Mouse (Mus musculus) CD4-positive, CD25-positive, alpha-beta regulatory T cell, adult 2 months (primary cell): ENCODE results near the gene Pax2.

Source experiments
- DNase-seq: peaks from one replicate; pipeline ENCODE4 v3.0.0-alpha.2; 2012; ENCODE audit warnings: low read depth, low spot score

Pax2 gene

DNA sequence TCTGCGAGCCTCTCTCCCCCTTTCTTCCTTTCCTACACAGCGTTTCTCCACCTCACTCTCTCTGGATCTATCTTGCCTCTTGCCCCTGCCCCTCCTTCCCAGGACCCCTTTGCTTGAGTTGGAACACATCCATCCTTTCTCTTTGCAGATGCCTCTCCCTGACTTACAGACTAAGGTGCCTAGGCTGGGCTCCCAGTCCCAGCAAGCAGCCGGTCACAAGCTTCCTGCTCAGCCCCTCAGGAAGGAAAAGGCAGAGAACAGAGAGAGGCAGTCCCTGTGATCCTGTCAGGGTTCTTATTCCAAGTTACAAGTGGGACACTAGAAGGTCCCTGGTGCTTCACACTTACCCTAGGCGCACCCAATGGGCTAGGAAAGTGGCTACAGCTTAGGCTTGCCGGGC, 7.6 kb upstream of the Pax2 start:
- no peak for DNase-seq

DNA sequence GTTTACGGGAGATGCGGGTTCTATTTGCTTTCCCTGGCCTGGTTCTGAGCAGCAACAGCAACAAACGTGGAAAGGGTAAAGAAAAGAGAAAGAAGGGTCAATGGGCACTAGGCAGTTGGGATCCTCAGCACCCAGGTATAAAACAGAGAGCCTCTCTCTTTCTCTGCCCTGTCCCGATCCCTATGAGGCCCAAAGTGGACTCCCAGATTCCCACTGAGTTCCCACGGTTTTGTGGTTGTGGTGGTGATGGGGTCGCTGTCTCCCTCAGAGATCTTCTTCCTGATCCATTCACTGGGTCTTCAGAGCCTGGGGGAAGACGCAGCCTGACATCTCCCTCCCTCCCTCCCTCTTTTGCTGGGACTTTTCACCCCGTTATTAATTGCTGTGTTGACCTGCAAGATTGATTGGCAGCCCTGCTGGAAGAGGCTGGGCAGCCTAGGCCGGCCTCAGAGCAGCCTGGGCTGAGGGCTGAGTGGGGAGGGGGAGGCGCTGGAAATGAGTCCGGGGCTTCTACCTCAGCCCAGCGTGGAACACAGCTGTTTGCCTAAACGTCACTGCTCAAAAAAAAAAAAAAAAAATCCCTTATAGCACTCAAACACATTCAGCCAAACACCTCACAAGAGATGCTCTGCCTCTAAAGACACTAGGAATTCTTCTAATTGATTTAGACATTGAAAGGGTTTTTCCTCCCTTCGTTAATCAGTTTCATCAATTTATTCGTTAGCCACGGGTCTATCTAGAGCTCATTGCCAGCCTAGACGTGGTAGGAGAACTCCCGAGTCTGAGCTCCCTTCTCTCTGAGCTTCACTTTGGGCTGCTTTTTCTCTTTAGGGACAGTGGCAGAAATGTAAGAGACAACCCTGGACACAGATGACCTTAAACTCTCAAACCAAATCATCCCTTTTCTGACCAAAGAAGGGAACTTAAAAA, 6.5 kb upstream of the Pax2 start:
- no peak for DNase-seq

DNA sequence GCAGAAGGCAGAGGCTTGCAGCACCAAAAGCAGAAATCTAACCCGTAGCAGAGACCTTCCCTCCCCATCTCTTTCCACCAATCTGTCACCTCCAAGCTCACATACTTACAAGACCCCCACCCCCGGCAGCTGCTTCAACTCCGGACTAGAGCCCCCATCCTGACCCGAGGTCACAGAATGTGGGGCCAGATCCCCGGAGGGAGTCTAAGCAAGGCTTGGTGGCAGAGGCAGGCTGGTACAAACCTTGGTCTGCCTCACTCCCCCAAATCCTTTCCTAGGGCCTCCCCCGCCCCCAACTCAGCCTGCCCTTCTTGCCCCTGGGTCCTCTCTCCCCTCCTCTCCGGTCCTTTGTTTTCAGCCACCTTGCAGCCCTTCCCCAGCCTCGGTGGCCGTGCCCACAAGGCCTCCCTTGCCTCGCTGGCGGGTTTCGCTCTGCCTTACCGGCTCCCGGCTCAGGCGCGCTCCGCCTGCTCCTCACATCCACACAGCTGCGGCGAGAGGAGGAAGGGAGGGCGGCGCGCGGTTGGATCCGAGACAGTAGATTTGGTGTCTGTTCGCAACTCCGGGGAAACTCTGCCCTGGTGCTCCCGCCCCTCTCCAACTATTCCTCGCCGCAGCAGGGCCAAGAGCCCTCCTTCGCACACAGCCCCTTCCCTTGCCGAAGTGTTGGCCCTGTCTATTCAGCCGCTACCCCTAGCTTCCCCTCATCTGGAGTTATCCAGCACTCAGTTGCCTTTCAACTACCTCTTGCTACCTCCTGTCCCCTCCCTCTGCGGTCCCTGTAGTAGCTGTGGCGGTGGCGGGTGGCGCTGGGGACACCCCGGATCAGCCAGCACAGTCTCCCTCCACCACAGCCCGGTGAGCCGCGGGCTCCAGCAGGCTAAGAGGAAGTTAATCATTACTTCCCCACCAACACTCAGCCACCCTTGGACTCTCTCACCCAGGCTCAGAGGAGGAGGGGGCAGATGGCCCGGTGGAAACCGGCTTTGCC, 5.5 kb upstream of the Pax2 start:
- no peak for DNase-seq

DNA sequence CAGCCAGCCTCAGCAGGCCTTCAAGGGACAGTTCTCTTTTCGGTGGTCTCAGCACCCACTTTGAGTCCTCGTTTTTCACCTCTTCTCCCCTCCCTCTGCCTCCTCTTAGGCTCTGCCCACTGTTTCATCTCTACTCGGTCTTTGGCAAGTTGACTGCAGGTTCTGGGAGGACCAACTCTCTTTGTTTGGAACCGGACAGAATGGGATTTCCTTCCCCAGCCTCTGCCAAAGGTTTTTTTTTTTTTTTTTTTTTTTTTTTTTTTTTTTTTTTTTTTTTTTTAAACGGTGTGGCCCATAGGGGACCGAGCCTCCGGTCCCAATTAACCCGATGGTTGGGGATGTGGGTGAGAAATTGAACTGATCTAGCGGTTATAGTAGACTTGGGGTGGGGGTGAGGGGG, 4.8 kb upstream of the Pax2 start:
- no peak for DNase-seq

DNA sequence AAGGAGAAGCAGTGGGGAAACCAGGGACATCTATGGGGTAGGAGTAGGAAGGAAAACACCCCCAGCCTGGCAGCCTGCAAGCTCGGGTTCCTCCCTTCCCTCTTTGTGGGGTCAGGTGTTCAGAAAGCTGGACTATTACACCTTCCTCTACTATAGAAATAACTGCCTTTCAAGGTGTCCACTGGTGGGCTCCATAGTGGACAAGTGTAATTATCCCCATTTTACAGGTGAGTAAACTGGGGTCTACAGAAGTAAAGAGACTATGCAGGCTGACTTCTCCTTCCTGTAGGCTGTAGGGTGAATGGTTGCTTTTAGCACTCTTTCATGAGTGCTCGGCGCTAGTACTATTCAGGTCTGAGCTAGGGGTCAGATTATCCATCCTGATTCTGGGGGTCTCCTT, 4.3 kb upstream of the Pax2 start:
- no peak for DNase-seq

DNA sequence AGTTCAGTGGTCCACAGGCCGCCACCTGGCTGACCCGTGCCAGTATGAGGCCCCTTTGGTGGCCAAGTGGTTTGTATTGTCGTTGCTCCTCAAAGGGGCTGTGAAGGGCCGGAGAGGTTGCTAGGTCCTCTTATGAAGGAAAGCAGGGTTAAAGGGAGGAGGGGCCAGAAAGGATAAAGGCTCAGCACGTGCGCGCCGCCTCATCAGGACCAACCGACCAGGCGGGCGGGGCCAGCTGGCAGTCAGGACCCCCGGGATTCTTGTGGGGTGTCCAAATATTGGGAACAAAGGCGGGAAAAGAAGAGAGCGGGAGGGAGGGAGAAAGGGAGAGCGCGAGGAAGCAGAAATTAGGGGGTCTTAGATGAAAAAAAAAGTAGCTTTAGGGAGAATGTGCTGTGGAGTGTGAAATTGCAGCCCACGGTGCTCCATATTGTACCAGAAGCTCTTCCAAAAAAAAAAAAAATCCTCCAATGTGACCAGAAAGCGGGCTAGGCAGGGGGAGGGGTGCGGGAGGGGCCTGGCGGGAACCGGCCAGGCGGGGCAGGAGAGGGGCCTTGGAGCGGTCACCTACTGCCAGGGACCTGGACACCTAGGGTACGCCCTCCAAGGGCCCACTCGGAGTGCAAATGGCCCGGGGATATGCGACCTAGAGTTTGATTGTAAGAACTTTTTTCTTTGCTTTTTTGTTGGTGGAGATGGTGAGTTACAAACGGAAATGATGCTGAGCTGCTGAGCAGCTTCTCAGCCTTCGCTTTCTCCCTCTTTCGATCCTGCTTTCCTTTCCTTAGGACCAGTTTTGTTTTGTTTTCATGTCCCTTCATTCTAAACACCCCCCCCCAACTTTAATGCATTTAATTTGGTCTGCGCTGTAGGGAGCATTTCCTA, 3.5 kb upstream of the Pax2 start:
- no peak for DNase-seq

DNA sequence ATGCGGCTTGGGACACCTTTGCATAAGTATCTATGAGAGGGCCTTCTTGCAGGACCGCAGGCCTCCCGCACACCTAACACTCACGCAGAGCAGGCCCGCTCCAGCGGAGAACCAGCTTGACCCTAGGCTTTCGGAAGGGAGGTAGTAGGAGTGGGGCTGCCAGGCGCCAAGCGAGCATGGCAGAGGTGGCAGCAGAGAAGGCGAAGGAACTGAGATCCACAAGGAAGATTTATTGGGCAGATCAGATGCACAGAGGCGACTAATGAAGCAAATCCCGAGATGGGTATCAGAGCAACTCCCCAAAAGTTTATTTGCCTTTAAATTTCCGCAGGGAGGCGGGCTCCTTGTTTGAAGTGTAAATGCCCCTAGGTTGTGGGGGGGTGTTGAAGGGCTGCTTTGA, 2.5 kb upstream of the Pax2 start:
- no peak for DNase-seq

DNA sequence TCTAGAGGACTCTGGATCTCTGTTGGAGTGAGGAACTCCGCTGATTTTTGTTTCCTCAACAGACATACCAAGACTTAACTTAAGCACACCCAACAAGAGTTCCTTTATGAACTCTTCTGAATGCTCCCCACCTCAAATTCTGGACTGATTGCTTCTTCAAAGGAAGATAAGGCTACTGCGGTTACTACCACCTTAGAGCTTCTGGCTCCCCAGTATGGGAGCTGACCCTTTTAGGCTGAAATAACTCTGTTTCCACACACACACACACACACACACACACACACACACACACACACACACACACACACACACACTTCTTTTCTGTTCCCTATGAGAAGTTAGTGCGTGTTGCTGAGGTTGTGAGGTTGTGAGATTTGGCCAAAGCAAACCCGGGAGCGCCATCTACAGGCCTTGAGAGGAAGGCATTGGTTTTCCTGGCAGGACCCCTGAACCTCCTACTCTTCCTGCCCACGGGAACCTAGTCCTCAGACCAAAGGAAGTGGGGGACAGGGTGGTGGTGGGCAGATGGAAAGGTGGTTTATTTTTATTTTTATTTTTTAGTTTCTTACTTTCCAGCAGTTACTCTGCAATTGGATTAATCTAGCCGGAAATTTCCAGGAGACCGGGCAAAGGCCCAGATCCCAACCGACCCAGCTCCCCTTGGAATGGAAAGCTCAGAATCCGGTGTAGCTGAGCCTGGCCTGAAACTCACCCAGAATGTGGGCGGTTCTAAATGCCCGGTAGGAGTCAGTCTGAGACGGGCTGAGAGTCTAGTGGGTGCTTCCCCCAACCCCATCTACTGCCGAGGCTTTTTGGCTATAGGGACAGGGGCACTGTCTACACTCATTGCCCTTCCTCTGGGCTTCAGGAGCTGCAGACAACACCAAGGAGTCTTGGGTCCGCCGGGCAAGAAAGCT, 1.1 kb upstream of the Pax2 start:
- DNase-seq, result peak; percentile 31

DNA sequence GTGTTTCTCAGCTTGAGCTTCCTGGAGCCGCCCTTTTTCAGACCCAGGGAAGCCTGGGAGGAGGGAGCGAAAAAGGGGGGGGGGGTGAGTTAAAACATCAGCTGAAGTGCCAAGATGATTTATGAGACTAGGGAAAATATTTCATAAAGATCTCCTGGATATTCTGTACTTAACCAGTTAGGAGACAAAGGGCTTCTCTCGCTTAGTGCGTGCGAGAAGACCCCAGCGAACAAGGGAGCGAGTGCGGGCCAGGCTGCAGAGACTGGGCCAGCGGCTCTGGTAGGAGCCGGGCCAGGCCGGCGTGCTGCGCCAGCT, 510 bp upstream of the Pax2 start:
- DNase-seq, result no peak

DNA sequence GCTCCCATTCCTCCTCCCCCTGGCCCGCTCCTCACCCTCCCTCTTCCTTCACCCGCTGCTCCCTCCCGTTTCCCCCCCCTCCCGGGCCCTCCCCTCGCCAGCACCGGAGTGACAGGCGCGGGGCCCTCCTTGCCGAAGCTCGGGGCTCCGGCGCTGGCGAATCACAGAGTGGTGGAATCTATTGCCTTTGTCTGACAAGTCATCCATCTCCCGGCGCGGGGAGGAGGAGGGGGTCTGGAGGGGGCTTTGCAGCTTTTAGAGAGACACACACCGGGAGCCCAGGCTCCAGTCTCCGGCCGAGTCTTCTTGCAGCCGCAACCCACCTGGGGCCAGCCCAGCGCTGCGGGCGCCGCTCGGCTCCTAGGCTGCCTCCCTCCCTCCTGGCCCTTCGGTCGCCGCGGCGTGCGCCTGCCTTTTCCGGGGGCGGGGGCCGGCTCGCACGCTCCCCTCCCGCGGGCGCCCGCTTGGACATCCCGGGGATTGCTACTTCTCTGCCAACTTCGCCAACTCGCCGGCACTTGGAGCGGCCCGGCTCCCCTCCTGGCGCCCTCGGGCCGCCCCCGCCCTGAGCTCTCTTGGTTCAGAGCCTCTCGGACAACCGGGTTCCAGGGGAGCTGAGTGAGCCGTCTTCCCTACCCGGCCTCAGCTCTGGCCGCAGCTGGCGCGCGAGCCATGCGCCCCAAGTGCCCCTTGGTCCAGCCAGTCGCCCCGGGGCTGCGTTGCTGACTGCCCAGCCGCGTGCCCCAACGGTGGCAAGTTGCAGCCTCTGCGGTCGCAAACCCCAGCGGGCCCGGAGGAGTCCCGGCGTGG, 781 bp downstream of the Pax2 start:
- no peak for DNase-seq

DNA sequence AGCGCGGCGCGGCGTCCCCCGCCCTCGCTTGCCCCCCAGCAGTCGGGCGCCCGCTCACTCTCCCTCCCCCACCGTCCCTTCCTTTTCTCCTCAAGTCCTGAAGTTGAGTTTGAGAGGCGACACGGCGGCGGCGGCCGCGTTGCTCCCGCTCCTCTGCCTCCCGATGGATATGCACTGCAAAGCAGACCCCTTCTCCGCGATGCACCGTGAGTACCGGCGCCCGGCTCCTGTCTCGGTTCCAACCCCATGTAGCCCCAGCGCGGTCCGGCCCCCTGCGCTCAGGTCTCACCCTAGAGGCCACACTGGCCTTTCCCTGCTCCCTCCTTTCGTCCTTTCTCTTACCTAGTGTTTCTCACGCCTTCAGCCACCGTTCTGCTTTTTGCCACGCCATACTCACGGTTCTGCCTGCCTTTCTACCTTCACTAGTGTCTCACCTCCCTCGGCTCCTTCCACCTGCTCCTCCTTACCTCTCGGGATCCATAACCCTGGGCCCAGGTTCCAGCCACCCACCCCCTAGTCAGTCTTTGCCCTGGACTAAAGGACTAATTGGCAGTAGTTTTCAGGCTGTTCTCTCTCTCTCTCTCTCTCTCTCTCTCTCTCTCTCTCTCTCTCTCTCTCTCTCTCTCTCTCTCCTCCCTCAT, 1.5 kb downstream of the Pax2 start:
- DNase-seq, result no peak

DNA sequence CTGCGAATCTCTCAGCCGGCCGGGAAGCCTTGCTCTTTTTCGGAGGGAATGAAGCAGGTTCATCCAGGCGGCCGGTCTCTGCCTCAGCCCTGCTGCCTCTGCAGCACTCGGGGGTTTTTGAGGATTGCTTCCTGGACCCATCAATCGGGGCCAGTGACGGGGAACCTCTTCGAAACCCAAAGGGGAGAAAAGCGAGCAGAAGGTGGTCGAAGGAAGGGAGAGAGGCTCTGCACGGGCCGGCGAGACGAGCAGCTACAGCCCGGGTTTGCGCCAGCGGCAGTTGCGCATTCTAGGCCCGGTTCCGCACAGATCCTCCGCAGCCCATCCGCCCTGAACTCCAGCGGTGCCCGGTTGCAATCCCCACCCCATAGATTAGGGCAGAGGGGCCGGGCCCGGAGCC, 3.0 kb downstream of the Pax2 start:
- DNase-seq, result no peak

DNA sequence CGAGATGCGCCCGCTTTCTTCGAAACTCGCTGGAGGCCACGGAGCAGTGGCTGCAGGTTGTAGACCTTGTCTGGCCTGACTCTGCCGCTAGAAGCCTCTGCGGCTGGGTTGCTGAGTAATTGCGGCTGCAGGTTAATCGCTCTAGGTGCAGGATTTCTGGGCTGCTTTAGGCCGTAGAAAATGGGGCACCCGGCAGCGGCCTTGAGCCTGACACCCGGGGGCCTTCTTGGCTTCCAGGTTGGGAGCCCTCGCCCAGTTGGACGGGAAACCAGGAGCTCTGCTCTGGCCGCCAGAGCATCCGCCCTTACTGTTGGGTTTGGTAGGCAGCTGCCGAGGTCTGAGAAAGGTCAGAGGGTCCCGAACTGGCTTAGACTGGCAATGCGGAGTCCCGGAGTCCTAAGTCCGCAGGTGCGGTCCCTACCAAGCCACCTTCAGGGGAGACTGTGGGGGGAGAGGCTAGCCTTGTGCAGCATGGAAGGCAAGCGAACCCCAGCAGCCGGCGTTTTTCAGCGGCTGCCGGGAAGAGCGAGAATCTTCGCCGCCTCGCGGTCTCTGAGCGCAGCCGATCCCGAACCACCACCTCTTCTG, 3.8 kb downstream of the Pax2 start:
- no peak for DNase-seq

DNA sequence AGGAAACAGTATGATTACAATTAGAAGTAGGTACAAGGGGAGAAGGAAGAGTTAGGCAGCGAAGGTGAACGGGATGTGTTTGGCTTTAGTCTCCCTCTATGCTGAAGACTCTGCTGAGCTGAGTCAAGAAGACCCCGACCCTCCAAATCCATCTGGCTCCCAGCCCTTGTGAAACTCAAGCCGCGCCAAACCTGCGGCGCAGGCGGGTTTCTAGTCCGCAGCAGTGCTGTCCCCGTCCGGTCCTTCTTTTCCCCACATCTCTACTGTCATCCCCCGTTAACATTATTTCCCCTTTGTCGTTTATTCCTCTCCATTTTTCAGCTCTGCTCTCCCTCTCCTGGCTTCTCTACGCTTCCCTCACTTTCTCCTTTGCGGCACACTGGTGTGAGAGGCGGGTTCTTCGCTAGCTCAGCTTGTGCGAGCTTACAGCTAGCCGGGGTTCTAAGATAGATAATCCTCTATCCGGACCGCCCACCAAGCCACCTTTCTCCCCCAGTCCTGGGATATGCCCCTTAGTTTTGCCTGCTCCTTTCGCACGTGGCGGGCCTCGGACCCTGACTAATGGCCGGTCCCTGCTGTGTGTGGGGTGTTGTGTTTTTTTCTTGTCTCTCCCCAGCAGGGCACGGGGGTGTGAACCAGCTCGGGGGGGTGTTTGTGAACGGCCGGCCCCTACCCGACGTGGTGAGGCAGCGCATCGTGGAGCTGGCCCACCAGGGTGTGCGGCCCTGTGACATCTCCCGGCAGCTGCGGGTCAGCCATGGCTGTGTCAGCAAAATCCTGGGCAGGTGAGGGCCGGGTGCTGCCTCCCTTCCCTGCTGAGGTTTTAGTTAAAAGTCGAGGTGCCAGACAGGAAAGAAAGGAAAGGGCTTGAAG, 4.7 kb downstream of the Pax2 start:
- DNase-seq, result no peak

DNA sequence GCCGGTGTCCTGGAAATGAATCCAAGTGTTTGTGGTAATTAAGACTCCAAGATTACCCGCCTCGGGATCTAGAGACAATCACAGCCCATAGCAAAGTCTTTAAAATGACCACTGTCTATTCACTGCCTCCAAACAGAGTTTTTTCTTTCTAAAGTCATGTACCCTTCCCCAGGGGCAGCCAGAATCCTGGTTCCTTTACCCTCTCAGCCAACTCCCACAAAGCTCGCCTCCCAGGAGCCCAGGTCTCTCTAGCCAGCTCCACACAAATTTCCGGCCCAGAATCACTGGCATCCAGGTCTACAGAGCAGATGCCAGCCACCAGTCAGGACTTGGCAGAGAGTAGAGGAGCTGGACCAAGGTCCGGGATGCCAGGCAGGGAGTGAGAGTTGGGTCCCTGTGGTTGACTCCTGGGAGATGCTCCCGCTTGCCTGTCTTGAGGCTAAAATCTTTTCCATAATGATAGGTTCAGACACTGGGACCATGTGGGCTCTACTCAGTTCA, 6.3 kb downstream of the Pax2 start:
- DNase-seq, result no peak

DNA sequence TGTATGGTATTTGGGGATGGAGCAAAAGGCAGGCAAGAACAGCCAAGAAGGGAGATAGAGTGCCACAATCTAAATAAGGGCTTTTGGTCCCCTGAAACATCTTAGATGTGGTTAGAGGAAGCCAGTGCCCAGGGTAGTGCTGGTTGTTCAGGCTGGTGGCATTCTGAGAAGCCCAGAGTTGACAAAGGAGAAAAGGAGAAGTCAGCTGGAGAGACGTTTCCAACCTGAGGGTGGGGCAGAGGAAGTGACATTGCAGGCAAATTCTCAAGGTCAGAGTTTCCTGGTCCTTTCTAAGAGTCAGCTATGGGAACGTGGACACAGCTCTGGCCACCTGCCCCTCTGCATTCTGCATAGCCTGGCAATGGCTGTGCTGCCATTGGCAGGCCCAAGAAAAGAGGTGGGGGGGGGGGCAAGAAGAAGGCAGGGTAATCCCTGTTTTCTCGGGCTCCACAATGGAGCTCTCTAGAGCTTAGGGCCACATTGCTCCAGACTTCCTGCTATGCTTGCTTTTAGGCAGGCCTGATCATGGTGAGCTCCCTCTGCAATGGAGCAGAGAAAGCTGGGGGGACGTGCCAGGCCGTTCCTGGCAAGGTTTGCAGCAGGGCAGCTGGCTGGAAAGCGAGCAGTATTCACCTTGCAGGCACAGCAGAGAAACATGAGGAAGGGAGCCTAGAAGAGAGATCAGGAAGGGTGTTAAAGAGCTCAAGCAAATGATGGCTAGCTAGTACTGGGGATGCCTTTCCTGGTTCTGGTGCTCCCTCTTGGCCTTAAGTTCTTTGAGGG, 14.6 kb downstream of the Pax2 start:
- no peak for DNase-seq

DNA sequence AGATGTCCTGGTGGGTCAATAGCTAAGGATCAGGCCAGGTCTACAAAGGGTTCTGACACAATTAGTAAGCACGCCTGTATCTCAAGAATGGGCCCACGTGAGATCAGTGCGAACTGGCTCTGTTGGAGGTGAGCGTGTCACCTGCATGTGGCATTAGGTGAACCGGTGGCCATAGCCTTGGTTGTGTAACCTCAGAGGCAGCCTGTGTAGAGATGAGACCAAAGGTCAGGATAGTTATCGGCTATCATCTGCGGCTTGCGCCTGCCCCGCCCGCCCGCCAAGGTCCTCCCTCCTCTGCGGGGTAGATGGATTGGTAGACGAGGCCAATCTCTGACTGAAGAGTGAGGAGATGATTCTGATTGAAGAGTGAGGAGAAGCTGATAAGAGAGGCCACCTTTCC, 15.7 kb downstream of the Pax2 start:
- DNase-seq, result no peak
